Mouse (Mus musculus) testis, postnatal 14 days (tissue): ENCODE measurements around the gene Car6.
A peak's percentile ranks its signal among the peaks of the same experiment; 100 is the strongest.

Source experiments
- DNase-seq: peaks from one replicate; pipeline ENCODE4 v3.0.0; 2021; ENCODE audit warnings: low spot score

Car6 gene

DNA sequence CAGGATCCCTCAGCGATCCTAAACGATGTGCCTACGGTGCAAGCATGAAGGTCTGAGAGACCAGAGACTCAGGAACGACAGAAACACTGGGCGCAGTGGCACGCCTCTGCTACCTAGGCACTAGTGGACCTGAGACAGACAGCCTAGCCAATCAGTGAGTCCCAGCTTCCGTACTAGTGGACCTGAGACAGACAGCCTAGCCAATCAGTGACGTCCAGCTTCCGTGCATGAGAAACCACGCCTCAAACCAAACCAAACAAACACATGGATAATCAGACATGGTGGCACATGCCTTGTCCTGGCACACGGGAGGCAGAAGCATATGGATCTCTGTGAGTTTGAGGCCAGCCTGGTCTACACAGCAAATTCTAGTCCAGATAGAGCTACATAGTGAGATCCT is 12.9 kb downstream of the Car6 start:
- DNase-seq, result no peak

DNA sequence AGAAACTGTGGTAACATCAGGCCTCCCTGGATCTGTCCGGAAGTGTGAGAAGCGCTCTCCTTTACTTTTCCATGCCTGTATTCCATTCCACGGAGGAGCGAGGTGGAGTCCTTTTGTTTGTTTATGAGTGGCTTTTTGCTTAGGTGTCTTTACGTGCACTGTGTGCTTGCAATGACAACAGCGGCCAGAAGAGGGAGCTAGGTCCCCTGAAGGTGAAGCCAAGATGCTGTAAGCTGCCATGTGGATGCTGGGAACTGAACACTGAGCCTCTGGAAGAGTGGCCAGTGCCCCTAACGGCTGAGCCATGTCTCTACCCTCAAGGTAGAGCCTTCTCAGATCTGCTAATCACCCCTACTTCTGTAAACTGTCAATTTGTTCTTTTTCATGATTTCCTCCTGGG is 19.8 kb downstream of the Car6 start:
- DNase-seq, result peak; percentile 28

DNA sequence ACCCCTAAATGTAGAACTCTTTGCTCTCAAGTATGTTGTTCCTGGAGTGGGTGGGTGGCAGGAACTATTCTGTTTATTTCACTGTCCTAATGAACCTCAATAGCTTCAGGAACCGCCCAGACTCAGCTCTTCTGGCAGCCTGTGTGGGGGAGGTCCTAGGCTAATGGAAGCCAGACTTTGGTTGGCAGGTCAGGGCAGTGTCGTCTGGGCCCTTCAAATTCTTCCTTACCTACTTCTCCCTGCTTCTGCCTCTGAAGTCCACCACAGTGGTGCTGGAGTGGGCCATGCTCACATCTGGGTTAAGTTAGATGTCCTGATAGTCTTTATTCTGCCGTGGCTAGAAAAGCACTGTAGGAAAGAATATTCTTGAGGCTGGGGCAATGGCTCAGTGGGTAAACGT is 23.0 kb downstream of the Car6 start:
- no peak for DNase-seq

DNA sequence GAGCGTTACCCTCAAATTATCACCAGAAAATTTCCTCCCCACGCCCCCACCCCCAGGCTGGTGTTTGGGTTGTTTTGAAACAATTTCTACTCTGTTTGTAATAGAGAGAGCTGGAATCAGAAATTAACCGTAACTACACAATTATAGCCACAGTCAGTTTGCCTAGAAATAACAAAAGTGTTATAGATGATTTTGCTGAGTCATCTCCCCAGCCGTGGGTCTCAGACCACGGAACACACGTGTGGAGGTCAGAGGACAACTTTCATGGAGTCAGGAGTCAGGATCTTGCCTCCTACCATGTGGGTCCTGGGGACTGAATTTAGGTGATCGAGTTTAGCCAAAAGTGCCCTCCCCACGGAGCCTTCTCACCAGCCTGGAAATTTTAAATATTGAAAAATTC is 24.0 kb downstream of the Car6 start:
- no peak for DNase-seq

DNA sequence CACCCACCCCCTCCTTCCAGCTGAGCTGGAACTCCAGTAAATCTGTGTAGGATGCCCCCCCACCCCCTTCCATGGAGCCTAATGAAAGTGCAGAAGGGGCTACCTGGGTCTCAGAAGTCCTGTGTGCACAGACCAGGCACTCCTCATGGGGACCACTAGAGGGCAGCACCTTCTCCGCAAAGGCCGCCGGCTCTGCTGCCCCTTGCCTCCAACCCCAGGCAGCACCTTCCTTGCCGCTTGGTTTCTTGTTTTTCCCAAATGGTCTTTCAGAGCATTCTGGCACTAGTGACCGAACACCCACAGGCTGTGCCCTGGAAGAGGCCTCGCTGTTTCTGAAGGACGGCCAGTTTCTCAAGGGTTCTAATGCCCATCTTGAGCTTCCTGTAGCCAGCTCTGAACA is 24.6 kb downstream of the Car6 start:
- DNase-seq, result peak; percentile 53

DNA sequence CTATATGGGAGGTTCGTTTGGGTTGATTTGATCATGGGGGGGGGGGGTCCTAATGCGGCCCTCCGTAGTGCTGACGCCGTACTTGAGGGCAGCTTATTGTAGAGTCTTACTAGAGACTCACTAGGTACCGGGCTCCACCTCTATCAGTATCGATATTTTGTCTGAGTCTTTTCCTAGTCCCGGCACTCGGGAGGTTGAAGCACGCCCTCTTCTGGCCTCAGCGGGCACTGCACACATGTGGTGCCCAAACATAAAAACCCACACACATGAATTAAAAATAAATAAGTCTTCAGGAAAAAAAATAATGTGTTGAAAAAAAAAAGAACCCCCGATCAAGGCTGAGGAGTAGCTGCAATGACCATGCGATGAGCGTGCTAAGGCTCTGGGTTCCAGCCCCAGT is 27.1 kb downstream of the Car6 start:
- DNase-seq, result peak; percentile 32

DNA sequence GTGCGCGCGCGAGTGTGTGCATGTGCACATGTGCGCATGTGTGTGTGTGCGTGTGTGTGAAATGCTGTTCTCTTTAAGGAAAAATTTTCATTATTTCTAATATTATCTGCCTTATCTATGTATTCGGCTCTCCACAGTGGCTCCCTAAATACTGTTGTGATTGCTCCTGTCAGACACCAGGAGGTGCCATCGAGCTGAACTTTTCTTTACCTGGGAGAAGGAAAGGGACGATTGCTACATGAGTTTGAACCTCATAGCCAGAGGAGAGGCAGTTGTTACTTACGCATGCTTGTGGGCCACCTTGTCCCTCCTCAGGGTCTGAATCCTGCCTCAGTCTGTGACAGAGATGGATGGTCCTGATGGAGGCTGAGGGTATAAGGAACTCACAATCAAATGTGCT is 27.9 kb downstream of the Car6 start:
- no peak for DNase-seq

DNA sequence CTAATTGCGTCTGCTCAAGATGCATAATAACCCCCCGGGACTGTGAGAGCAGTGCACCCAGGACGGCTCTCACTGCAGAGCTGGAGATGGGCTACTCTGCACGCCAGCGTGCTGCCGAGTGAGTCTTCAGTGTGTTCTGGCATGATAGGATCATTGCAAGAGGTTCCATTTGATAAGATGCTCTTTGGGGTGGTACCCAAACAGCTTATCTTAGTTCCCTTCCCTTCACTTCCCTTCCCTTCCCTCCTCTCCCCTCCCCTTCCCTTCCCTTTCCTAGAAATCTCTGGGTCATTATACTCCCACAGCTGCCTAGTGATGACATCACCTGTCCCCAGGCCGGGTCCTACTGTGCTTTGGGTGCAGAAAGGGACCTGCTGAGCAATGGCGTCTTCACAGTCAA is 29.0 kb downstream of the Car6 start:
- no peak for DNase-seq

DNA sequence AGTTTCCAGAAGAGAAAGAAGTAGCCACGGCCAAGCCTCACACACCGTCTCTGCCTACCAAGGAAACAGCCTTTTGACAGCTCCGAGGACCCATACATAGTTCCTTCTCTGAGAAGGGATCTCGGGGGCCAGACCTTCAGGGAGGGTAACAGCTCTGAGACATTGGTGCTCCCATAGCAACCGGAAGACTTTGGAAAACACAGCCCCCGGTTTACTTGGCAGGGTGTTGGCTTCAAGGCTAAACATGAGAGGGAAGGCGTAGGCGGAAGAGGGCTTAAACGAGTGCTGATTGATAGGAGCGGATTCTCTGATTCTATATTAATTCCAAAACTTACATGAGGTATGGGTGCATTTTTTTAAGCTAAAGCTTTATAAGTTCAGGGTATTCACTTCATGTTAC is 32.7 kb downstream of the Car6 start:
- DNase-seq, result no peak

DNA sequence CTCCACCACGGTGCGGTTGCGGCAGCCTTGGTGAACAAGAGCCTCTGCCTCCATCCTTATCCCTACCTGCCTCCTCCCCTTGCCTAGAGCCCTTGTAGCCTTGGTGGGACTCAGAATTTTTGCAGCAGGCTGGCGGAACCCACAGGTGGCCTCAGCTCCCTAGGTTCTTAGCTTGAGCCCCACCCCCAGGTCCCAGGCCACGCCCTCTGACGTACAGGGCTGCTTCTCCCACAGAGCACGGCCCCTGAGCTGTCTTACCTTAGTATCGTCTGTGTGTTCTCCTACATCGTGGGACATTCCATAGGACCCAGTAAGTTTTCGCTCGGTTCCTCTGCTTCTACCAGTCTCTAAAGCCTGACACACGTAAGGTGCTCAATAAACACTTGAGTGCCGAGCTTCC is 36.3 kb downstream of the Car6 start:
- peak; percentile 58 for DNase-seq

DNA sequence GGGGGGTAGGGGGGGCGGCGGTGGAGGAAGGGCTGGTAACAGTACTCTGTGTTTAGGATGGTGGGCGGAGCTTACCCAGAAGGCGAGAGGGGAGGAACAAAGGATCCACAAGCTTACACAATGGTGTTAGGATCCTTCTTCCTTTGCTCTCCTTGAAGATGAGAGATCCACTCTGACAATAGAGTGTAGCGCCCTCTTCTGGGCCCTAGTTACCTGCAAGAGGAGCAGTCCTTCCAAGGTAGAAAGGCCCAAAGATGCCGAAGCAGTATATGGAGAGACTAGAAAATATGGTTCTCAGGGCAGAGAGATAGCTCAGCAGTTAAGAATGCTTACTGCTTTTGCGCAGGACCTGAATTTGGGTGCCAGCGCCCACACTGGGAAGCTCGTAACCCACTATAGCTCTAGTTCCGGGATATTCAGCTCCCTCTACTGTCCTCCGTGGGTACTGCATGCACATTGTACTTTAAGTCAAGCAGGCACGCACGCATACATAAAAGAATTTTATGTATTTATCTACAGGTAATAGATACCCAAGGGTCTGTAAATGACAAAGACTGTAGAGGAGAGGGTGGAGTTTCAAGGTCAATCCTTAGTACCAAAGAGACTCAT is 38.5 kb downstream of the Car6 start:
- DNase-seq, result peak; percentile 54

DNA sequence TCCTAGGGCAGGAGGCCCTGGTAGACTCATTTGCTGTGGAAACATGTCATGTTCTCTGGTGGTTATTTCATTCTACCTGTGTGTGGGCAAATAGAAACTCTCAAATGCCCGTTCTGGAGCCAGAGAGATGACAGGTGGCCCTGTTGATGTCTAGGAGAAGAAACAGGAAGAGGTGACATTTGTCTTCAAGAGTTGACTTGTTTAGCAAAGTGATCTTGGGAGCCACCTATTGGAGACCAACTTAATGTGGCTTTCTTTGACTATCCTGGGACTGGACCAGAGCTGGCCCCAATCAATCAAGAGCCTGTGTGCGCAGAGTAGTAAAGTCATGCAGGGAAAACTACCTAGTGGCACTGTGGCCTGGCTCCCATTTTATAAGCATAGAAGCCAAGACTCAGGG is 41.7 kb downstream of the Car6 start:
- no peak for DNase-seq

DNA sequence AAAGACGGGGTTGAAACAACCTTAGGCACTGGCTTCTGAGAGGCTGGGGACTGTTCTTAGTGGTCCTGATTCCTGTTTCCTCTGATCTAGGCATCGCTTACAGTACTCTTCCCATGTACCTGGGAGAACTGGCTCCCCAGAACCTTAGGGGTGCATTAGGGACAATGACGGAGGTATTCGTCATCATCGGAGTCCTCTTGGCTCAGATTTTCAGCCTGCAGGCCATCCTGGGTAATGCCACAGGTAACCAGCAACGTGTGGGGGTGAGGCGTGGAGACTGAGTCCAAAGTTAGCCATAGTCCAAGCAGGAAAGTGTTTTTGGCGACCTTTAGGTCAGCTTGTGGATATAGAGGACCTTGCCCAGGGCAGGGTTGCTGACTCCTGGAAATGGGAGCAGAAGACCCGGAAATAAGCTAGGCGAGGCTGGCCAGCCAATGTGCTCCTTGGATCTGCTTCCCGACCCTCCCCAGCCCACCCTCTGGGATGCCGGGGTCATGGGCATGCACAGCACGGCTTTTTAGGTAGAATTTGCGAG is 43.7 kb downstream of the Car6 start:
- no peak for DNase-seq

DNA sequence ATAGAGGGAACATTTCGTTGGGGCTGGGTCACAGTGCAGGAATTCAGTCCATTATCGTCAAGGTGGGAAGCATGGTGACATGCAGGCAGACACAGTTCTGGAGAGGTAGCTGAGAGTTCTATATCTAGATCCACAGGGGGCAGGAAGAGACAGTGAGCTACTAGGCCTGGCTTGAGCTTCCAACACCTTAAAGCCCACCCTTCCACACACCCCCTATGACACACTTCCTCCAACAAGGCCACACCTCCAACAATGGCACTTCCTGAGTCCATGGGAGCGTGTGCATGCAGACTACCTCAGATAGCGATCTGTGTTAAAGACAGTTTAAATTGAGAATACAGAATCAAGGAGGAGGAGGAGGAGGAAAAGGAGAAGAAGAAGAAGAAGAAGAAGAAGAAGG is 45.4 kb downstream of the Car6 start:
- no peak for DNase-seq

DNA sequence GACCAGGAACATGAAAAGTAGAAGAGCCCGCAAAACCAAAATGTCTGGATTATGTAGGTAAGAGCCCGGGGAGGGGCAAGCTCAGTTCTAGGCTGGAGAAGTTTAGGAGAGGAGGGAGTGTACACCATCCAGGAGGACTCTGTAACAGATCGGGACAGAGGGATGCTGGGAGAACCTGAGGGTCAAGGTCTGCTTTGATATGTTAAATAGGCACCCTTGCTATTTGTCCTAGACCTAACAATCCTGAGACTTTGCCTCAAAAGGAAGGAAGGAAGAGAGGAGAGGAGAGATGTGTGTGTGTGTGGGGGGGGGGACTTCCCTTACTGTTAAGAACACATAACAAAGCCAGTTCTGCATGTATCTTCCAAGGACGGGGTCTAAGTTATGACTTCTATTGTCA is 45.8 kb downstream of the Car6 start:
- DNase-seq, result no peak

DNA sequence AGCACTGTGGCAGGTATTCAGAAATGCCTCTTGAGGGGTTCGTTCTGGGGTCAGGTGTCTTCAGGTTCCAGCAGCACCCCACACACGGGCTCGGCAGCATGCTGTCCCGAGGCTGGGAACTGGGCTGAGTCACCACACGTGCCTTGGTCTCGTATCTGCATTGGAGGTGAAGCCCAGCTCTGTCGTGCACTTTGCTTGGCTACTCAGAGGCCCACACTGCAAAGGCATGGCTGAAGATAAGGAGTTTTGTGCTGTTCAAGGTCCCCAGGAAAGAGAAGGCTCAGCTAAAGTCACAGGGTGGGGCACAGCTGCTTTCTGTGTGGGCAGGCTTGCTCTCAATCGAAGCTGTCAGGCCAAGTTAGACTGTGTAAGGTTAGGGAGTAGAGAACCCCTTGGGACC is 48.6 kb downstream of the Car6 start:
- DNase-seq, result no peak

DNA sequence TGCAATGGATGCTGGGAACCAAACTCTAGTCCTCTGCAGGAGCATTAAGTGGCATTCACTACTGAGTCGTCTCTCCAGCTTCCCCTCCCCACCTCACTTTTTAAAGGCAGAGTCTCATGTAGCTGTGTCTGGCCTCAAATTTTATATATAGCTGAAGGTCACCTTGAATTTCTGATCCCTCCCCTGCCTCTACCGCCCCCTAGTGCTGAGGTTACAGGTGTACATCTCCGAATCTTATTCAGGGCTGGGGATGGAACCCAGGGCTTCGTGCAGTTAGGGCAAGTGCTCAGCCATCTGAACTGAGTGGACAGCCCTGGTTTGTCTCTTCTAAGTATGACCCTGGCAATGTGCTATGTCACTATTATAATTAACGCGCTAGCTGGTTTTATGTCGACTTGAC is 50.1 kb downstream of the Car6 start:
- no peak for DNase-seq

DNA sequence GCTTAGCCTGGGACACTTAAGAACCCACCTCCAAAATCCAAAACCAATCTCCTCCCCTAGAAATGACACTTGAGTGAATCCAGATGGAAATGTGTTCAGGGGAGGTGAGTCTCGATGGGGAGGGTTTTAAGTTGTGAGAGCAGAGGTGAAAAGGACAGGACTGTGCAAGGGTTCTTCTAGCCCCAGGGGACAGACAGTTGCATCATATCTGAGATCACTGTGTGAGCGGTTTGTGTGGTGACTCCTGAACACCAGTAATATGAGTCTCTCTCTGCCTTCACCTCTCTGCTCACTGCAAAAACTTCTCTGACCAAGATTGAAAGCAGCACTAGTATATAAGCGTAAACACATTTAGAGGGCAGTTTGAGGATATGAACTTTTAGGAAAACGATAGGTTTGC is 54.8 kb downstream of the Car6 start:
- no peak for DNase-seq

DNA sequence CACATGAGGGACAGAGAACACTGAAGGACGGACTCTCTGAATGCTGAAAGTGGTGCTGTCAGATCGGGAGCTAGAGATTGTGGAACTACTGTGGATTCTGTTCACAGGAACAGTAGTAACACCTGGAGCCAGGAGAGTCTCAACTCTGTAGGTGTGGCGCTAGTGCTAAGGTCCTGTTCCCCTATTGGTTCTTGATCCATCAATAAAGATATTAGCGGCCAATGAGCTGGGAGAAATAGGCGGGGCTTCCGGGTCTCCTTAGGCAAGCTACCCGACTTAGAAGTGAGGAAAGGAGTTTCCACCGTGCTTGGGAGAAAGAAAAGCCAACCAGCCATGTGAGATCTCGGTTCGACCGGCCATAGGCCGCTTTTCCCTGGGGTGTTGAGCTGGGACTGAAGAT is 56.9 kb downstream of the Car6 start:
- DNase-seq, result peak; percentile 70

DNA sequence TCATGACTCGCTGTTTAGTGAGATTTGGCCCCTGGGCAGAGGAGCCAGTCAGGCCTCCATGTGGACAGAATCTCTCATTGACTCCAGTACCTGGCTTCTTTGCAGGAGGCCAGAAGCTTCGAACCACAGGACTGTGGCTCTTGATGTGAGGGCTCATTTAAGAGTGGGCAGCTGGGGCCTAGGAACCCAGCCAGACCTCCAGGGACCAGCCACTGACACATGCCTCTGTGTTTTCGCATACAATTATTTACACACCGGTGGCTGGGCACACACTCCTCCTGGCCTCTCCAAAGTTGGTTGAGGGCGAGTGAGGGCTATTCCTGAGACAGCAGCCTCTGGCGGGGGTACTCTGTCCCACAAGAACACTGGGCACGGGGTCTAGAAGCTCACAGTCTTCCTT is 60.8 kb downstream of the Car6 start:
- DNase-seq, result no peak

DNA sequence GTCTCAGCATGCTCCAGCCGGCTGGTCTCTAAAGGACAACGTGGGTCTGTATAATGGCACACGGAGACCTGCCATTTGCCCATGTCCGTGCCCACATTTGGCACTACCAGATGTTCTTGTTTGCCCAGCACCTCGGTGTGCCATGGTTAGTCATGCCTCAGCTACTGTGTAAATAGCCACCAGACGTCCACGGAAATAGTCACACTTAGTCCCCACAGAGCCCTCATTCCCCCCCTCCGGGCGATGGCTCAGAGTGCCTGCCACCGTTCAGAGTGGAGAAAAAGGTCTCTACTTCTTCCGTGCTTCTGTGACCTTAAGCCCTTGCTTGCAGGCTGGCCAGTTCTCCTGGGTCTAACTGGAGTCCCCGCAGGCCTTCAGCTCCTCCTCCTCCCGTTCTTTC is 62.0 kb downstream of the Car6 start:
- no peak for DNase-seq

DNA sequence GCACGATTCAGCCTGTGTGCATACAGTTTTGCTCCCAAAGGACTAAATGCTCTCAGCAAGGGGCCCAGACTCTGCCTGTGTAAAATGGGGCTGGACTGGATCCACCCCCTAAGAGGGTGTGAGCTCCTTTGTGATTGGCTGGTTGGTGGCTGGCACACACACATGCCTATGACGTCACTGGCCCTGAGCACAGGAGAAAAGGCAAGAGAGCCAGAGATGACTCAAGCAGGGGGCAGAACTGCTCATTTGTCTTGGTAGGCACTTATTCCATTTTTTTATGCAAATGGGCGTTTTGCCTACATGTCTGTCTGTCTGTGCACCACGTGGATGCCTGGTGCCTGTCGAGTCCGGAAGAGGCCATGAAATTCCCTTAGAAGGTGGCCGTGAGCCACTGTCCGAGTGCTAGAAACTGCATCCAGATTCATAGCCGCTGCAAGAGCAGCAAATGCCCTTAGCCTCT is 63.0 kb downstream of the Car6 start:
- no peak for DNase-seq

DNA sequence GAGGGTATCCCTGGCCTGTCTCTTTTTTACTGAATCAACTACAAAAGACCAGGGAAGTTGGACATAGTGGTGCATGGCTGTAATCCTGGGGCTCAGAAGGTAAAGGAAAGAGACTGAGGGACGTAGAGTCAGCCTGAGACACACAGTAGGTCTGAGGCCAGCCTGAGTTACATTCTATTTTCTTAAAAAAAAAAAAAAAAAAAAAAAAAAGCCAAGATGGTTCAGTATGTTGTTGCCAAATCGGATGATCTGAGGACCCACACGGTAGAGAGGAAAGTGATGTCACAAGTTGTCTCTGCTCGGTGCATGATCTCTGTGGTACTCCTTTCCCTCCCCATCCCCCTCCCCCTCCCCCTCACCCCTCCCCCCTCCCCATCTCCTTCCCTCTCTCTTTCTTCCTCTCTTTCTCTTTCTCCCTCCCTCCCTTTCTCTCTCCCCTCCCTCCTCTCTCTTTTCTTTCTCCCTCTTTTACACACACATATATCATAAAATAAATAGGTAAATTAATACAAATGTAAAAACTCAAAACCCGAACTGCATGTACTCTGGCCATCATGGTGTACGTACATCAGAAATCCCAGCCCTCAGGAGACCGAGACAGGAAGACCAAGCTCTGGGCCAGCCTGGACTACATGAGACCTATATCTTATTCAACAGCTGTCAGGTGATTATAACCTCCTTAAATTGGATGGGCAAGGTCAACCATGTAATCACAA is 63.6 kb downstream of the Car6 start:
- no peak for DNase-seq
